Mouse (Mus musculus) right cerebral cortex, postnatal 10 days (tissue): ENCODE data around the gene Pogk.
A peak's percentile ranks its signal among the peaks of the same experiment; 100 is the strongest.

Source experiments
- DNase-seq, 2 experiments: peaks; one replicate each; pipeline ENCODE4 v3.0.0; 2021; ENCODE audit warnings: low spot score in 2 of 2

Pogk gene

DNA sequence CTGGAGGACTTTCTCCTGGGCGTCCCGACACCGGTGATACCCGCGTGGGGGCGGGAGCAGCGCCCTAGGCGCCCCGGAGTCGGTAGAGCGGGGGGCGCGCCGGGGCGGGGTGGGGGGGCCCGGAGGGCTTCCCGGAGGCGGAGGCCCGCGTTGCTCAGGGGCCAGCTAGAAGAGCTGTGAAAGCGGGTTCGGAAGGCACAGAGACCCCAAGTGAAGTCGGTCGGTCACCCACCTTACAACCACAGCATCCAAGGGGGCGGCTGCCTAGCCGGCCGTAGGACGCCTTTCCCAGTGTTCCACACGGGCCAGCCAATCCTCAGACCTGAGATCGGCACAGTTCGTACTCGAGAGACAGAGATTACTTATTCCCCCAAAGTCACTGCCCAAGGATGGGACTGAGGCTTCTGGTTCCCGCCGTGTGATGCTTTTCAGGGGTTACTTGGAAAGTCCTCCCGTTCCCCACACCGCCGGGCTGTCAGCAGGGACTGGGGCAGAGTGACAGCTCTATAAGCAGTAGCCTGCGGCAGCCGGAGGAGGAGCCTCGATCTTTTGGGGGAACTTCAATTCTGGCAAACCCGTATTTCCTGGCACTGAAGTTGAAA, 29.9 kb downstream of the Pogk start:
- peak; percentile 70 to 77 for DNase-seq

DNA sequence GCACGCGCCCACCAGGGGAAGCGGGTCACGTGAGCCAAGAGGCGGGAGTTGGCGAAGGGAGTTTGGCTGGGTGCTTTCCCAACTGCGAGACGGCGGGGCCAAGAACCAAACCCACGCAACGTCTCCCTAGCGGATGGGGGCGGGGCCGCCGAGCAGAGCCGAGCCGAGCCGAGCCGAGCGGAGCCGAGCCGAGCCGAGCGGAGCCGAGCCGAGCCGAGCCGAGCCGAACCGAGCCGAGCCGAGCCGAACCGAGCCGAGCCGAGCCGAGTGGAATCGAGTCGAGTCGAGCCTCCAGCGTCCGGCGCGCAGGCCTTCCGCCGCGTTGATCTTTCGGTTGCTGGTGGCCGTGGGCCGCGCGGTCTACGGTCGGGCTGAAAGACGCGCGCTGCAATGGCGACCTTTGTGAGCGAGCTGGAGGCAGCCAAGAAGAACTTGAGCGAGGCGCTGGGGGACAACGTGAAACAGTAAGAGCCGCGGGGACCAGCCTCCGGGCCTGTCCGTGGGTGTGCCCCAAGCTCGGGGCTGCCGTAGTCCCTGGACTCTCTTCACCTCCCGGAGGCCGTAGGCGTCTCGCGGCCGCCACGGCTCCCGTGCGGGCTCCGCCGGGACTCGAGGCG, 30.5 kb downstream of the Pogk start, which contains the start of gene Tada1:
TSS of gene Tada1 (plus strand) at position 85 of the 617 bp plus-strand sequence.
- DNase-seq = peak; percentile 95

DNA sequence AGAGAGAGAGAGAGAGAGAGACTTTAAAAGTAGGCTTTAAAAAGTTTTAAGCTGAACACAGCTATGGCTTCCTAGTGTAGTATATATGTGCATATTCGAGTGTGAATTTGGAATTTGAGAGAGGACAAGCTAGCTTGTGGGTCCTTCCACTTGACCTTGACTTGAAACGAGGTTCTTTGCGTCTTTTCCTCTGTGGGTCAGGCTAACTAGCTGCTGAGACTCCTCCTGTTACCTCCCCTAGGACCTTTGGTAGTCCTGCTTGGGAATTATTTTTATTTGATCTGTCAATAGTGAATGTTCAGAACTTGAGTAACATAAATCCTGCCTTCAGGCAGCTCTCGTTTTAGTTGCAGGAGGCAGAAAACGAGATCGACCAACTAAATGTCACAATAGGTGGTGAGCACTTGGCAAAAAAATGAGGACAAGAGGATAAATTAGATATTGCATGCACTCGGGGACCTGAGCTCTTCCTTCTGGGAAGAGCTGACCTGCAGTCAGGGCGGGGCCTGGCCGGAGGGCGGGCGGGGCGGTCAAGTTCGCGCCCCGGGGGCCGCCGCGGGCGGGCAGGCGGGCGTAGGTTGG, 31.1 kb downstream of the Pogk start:
- no peak for DNase-seq

DNA sequence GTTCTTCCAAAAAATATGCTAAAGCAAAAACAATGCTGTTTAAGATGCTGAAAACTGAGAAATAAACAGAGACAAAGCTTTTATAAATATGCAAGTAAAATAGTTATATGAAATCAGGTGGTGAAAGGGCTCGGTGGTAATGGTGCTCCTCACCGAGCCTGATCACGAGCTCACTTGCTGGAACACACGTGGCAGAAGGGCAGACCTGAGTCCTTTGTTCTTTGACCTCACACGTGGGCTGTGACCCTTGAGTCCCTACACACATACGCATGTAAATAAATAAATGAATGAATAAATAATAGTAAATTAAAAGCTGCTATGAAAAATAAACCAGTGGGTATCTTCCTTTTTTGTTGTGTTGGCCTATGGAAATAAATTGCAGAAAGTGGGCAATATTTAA, 32.5 kb downstream of the Pogk start:
- no peak for DNase-seq

DNA sequence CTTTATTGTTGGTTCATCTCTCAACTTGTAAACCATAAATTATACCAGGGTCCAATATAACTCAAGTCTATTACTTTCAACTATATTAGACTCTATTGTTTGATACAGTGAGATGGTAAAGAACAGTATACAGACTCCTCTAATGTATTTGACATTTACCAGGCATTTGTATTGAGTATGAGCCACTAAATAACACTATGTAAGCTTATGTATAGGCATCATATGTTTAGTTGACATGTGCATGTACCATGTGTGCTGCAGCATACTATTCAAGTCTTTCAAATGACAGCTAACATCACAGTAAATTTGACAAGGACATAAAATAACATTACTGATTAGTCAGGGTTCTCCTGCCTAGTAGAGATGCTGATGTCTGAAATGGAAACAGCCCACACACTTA, 46.5 kb downstream of the Pogk start:
- DNase-seq = no peak

DNA sequence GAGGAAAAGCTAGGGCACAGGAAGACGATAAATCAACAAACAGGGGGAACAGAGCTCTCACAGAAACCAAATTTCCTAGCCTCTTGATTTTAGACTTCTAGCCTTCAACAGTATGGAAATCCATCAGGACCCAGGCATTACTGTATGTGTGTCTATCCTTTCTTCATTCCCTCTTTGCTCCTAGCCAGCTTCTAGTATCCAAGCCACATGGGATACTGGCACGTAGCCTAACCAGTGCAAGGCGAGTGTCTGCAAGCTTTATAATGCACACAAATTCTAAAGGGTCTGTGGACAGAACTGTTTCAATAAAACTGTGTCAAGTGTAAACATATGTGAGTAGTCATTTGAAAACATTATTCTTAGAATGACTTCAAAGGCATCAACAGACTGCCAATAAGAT, 47.0 kb downstream of the Pogk start:
- DNase-seq = no peak

DNA sequence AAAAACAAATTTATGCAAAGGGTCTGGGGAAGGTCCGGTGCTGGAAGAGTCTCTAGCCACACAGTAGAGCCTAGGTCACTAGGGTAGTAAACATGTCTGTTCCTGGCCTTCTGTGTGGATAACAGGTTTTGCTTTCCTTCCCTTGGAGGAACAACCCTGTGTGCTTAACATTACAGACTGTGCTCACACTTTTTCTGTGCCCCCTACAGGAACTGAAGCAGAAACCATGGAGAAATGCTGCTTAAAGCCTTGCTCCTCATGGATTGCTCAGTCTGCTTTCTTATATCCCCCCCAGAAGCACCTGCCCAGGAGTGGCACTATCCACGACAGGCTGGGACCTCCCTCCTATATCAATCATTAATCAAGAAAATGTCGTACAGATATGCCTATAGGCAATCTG, 47.8 kb downstream of the Pogk start:
- no peak for DNase-seq

DNA sequence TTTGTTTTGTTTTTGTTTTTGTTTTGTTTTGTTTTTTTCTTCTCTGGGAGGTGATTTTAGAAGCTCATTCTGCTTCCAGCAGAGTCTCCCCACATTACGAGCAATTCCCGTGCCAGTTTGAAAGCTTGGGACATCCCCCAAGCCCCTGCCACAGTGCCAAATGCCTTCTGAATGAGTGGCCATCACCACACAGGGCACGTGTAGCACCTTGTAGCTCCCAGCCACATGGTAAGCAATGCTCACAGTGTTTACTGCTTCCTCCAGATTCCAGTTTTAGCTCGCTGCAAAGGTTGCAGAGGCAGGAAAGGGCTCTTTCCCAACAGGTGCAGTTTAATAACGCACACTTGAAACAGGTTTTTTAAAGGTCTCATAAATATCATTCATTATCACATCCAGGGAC, 48.8 kb downstream of the Pogk start:
- no peak for DNase-seq

DNA sequence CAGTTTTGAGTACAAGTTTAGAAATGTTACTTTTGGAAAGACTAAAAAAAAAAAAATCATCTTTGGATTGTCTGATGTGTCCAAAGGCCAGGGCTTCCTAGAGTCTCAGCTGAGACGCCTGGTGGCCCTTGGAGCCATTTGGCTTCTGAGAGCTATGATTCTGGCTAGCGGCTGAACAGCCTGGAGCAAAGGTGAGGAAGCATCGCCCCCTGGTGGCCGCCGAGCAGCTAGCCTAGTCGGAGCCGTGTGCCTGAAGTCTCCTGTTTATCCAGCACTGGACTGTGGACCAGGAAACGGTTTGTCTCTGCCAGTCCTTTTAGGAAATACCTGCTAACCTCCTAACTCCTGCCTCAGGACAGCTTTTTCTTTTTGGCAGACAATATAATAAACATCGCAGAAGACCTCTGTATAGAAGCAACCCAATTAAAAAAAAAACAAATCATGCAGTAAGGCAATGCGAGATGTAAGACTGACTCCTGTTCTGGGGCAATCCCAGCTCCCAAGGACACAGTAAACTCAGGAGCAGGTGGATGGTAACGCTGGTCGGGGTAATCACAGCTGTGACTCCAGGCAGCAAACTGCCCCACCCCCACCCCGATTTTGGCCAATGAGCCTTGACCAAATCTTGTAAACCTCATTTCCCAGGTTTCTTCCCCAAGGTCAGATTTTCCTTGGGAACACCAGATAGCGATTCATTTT, 49.4 kb downstream of the Pogk start:
- peak; percentile 90 to 94 for DNase-seq

DNA sequence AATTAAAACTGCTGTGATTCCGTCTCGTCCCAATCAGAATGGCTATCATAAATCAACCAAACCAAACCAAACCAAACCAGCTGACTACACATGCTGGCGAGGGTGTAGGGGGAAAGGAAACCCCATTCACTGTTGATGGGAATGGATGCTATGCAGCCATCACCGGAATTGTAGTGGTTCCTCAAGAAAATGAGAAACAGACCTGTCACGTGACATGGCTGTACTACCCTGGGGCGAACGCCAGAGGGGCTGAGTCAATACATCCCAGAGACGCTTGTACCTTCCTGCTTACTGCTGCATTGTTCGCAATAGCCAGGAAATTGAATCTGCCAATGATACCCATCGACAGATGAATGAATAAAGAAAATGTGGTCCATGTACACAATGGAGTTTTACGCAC, 59.9 kb downstream of the Pogk start:
- peak in 1 of 2 experiments; percentile 5 for DNase-seq

DNA sequence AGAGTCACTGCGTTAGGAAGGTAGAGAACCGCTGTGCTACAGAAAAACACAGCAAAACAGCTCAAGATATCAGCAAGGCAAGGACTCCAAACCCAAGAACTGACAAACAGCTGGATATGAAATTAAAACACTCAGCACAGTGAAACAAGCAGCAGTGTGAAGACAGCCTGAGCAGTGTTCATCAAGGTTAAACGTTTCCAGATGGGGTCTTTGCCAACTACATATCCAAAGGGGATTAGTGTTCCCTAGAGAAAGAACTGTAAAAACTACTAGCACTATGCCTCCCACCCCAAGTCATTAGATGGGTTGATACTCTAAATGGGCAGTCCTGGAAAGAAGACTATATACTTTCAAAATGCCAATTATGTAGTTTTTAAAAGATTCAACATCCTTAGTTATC, 60.3 kb downstream of the Pogk start:
- DNase-seq = peak in 1 of 2 experiments; percentile 6

DNA sequence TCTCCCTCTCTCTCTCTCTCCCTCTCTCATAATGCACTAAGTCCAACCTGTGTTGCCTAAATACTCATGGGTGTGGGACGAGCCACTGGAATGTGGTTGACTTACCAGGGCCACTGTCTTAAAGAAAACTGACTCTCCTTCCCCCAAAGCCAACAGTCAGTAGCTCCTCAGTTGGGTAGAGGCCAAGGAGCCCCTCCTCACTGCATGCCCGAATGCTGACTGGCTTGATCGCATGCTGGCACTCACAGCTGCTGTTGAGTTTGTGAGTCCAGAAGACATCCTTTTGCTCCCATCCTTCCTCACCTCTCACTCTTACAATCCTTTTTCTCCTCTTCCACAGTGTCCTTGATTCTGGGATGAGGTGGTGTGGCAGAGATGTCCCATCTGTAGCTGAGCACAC, 62.8 kb downstream of the Pogk start:
- no peak for DNase-seq

DNA sequence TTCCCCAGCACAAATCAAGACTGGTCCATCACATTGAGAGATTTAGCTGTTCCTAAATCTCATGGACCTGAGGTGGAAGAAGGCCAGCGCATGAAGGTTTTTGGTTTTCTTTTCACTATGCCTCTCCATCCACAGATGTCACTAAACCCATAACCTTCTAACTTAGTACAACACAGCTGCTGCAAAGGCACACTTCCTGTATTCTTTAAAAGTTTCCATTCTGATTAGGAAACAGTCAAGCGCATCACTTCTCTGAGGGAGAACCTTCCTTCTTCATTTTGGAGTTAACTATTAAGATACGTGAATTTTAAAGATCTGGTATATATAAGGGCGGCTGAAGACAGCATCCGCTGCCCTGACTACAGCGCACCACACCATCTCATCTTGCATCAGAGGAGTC, 64.1 kb downstream of the Pogk start:
- no peak for DNase-seq

DNA sequence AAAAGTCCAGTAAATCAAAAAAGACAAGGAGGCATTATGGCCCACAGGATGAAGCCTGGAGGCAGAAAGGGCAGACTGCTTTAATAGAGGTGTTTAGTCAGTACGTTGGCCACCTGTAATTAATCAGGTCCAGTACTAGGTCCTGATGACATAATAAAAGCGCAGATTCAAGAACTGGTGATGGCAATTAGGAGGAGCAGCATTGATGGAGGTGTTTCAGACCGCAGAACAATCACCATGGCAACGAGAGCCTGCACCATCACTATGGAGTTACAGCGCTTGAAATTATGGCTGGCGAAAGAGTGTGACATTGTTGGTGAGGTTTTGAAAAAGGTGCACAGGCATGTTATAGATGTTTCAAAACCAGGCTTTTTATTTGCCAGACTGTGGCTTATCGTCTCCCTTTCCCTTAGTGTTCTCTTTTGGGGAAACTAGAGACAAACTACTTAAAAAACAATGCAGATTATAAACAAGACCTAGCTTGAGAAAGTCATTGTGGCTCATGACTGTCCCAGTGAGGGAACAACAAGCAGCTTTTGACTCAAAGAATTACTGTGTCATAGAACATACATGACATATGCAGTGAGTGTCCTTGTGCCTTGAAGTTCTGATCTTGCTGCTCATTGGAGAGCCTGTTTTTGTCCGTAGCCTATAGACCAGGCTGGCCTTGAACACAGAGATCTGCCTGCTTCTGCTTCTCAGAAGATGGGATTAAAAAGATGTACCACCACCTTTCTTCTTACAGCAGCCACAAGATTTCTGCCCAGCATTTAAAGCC, 65.2 kb downstream of the Pogk start:
- DNase-seq = peak; percentile 49 to 75

DNA sequence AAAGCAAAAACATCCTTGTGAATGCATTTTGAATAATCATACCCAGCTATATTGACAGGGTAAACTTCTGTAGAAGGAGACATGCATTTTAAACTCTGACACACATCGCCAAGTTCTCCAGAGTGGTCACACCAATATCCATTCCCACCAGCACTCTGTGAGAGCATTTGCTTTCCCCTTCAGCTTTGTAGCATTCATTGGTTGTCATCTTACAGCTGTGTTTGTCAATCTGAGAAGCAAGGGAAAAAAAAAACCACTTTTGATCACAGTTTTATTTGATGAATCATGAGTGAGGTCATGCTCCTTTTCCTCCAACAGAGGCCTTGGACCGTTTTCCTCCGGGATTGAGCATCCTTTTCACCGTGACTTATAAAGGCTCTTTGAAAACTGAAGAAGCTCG, 66.1 kb downstream of the Pogk start:
- no peak for DNase-seq

DNA sequence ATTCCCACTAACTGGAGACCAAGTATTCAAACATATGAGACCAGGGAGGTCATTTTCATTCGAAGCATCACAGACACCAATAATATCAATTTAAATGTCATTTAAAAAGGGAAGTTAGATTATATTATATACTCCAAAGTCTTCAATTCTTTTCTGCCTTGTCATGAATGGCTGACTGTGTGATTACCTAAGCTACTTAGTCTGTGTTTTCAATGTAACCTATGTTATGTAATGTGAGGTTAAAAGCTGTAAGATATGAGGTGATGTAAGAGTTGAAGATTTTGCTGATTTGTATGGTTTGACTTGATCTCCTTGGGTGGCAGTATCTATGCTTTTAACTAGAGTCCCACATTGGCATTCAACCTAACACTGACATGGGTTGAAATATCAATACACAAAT, 67.1 kb downstream of the Pogk start:
- no peak for DNase-seq

DNA sequence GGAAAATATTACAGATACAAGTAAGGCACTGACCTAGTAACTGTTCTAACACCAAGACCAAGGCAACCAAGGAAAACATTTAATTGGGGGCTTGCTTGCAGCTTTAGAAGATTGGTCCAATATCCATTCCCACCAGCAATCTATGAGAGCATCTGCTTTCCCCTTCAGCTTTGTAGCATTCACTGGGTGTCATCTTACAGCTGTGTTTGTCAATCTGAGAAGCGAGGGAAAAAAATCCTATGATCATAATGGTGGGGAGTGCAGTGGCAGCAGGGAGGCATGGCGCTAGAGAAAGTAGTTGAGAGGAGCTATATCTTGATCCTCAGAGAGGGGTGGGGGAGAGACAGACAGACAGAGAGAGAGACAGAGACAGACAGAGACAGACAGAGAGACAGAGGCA, 67.6 kb downstream of the Pogk start:
- DNase-seq = no peak

DNA sequence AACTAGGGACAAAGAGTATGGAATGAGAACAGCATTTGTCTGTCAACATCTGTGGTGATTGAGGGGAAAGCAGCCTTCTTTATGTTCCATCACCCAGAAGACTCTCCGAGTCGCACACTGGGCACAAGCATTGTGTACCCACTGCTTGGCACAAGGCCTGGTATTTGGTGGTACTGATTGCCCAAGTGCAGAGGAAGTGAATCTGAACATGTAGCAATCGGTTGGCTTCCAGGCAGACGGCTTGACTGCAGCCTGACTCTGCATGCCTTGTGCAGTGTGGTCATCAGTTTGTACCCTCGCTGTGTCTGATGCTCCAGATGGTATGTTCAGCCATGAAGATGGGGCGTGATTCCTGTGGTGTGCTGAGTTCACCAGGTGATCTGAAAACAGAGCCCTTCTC, 70.6 kb downstream of the Pogk start:
- peak in 1 of 2 experiments; percentile 42 for DNase-seq
